Mouse (Mus musculus): Measurements from ENCODE around the gene Cldn13. TPM values are rescaled to one million over a fixed set of nuclear protein-coding genes. Genes with fewer than 3 reads are reported as not detected.

The Cldn13 gene
- total RNA-seq, 2 experiments from 2014 or later = 370 to 793 TPM

DNA sequence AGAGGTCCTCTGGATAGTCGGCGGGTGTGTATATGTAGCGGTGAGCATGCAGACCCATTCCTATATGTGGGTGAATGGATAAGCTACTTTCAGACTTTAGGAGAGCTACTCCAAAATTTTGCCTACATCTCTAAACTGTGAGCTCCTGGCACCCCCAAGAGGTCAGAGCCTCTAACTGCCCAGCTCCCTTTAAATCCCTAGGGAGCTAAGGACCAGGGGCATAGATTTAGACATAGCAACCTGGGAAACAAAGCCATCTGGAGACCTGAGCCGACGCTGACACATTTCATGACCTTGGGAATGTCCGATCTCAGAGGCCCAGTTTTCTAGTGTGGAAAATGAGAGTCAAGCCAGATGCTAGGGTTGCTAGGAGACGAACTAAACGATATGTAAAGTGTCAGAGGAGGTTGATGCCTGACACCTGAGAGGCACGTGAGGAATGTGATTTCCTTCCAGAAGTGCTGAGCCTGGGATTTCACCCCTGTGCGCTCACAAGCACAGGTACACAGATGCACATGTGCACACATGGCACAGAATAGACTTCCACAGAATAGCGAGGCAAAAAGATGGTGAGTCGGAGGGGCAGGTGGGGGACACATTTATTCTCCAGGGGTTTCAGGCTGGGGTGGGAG is 14.2 kb downstream of the Cldn13 start:
- ATAC-seq (replicated peaks; ENCODE audit: low FRiP score, poor library complexity, severe bottlenecking) = no peak

DNA sequence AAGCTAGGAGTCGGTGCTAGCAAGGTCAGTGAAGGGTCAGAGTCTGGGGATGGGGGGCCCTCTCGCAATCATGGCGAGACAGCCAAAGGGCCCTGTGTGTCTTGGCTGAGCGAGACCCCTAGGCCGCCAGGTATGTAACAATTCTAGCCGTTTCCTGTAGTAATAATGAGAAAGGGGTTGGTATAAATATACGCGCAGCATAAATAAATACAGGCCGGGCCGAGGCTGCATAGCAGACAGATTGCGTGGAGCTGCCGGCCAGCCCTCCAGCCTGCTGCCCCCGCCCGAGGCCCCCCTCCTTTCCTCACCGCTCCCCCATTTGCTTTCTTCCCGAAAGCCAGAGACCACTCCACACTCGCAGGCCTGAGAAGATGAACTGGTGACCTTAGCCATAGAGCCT is 17.7 kb downstream of the Cldn13 start:
- ATAC-seq (replicated peaks; ENCODE audit: low FRiP score, poor library complexity, severe bottlenecking) = no peak

DNA sequence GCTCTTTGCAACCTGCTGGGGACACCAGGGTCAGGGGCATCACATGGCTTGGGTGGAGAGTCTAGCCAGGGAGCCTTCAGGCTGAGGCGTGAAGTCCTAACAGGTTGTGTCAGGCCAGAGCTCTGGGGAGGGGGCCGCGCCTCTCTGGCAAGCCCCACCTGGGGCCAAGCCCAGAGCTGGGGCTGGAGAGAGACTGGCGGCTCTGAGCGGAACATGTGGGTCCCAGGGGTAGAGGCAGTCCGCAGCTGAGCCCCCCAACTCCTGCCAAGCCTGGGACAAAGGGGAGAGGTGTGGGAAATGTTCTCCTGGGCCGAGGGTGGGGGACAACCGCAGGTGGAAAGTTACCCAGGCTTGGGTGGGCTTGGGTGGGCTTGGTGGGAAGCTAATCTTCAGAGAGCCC is 18.4 kb downstream of the Cldn13 start:
- ATAC-seq (replicated peaks; ENCODE audit: low FRiP score, poor library complexity, severe bottlenecking) = no peak

DNA sequence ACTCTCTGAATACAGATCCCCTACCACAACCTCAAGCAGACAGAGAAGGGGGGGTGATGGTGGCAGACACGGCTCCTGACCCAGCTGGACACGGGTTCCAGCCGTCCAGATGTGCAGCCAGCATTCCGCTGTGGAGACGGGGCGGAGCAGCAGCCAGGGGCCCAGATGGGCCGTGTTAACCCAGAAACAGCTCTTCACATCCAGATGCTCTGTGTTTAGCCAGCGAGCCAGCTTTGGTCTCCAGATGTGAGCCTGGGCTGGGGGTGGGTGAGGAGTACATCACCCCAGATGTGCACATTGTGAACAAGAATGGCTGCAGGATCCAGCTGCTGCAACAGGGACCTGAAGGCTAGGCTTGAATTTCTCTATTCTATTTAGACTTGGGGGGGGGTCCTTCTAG is 20.0 kb downstream of the Cldn13 start:
- no peak for ATAC-seq (replicated peaks; ENCODE audit: low FRiP score, poor library complexity, severe bottlenecking)

DNA sequence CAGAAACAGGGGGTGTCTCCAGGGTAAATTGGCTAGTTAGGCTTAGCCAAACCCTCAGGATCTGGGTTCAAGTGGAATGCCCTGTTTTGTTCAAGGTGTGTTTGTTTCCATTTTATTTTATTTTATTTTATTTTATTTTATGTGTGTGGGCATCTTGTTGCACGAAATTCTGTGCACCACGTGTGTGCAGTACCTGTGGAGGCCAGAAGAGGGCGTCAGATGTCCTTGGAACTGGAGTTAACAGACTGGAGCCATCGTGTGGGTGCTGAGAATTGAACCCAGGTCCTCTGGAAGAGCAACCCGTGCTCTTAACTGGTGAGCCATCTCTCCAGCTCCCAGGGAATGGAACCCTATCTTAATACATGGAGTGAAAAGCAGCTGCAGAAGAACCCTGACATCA is 22.6 kb downstream of the Cldn13 start:
- ATAC-seq (replicated peaks; ENCODE audit: low FRiP score, poor library complexity, severe bottlenecking) = no peak

DNA sequence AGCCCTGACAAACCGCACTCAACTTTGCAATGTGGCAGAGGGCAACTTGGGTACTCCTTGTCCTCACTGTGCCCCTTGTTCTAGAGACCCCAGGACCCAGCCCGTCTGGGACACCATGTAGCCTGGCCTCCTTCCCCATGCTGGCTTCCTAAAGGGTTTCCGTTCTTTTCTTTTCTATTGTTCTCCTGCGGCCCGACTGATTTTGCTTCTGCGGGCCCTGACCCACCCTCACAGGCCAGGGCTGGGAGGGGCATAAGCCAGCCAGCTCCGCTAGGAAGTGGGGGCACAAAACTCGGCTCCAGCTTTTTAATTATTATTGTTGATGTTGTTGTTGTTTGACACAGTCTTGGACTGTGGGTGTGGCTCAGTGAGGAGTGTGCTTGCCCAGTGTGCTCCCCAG is 23.8 kb downstream of the Cldn13 start:
- ATAC-seq (replicated peaks; ENCODE audit: low FRiP score, poor library complexity, severe bottlenecking) = no peak

DNA sequence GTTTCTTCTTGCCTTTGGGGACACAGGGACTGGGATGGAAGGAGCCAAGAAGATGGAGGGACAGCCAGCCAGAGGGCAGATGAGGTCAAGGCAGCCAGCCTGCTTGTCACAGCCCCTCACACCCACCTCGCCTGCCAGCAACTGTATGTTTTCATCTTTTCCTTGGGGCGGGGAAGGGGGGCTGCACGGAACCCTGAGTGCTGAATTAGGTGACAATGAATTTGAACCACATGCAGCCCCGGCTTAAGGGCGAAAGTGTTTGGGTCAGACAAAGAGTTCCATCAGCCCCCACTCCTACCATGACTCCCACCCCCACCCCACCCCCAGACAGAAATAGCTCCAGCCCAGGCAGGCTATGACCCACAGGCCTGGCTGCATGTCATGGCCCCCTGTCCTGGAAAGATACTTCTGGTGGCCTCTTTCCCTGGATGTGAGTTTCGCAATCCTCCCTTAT is 24.7 kb downstream of the Cldn13 start:
- no peak for ATAC-seq (replicated peaks; ENCODE audit: low FRiP score, poor library complexity, severe bottlenecking)

DNA sequence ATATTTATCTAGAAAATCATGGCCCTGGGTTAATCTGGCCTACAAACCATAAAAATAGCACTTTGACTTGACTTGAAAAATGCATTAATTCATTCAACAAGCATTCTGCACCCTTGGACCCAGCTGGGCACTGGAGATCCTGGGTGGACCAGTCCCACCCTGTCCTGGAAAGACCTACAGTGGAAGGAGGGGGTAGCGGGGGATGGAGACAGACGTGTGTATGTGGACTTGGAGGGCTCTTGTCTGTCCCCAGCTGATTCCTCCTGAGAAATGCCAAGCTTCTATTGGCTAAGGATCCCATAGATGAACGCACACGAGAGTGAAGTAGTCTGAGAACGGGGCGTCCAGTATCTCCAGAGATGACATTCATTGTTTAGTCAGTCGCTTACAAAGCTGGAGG is 26.8 kb downstream of the Cldn13 start:
- ATAC-seq (replicated peaks; ENCODE audit: low FRiP score, poor library complexity, severe bottlenecking) = no peak

DNA sequence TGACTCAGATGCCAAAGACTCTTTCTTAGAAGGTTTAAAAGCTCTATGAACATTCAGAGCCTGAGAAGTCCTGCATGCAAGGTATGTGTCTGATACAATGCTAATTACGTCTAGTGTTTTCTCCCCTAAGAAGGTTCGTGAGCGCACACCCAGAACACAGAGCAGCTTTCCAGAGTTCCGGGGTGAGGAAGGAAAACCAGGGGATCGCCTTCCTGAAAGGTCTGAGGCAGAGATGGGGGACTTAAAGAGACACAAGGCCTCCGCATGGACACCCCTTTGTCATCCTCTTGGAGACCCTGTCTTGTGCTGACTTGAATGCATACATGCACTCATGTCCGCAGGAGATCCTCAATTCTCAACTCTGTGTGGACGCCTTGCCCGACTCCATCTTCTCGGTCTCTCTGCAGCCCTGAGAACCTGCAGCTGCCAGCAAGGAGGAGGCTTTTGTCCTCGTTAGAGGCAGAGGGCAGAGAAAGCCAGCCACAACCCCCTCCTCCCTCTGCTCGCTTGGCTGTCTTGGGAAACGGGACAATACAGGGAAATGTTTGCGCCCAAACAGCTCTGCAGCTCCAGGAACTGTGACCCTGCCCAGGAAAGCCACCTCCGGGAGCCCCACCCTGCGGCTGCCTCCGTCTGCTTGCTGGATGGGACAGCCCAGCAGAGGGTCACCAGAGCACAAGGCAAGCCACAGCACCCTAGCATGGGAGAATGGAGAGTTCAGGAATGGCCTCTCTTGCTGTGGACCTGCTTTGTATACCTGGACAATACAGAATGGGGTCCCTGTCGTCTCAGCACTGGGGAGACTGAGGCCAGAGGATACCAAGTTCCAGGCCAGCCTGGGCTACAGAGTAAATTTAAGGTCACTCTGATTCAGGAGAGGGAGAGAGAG is 27.6 kb downstream of the Cldn13 start:
- ATAC-seq (replicated peaks; ENCODE audit: low FRiP score, poor library complexity, severe bottlenecking) = no peak

DNA sequence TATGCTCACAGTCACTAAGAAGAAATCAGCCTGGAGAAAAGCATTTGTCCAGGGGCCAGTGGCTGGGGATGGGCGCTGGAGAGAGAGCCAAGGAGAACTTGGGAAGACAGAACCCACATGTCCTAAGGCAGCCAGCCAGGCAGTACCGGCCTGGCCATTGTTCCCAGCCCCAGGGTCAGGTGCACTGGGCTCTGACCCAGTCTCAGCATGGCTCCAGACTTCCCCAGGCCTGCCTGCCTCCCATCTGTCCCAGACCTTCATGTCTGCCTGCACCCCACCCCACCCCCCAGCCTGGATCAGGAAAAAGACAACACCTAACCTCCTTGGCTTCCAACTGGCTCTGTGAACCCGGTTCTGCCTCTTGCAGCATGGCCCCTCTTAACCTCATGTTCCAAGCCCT is 32.2 kb downstream of the Cldn13 start:
- ATAC-seq (replicated peaks; ENCODE audit: low FRiP score, poor library complexity, severe bottlenecking) = no peak

DNA sequence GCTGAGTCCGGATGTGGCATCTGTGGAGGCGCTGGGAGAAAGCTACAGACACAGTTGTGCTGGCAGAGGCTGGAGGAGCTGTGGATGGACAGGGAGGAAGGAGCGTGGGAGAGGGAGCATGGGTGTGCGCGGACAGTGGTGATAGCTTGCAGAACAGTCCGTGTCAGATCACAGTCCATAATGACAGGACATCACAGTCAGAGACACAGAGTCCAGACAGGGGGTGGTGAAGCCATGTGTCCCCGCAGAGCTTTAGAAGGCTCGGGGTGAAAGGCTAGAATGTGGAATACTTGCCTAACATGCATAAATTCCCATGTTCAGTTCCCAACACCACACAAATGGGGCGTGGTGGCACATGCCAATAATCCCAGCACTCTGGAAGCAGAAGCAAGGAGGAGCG is 38.5 kb downstream of the Cldn13 start:
- ATAC-seq (replicated peaks; ENCODE audit: low FRiP score, poor library complexity, severe bottlenecking) = no peak

DNA sequence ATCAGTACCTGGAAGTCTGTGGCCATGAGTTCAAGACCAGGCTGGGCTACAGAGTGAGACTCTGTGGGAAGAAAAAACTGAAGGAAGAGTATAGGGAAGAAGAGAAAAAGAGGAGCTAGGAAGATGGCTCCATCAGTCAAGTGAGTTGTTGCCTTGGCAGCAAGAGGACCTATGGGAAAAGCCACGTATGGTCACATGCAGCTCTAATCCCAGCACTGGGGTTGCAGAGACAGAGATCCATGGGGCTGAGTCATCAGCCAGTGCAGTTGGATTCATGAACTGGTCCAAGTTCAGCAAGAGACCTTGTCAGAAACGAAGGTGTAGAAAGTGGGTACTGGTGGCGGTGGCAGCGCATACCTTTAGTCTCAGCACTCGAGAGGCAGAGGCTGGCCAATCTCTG is 40.1 kb downstream of the Cldn13 start:
- ATAC-seq (replicated peaks; ENCODE audit: low FRiP score, poor library complexity, severe bottlenecking) = no peak

DNA sequence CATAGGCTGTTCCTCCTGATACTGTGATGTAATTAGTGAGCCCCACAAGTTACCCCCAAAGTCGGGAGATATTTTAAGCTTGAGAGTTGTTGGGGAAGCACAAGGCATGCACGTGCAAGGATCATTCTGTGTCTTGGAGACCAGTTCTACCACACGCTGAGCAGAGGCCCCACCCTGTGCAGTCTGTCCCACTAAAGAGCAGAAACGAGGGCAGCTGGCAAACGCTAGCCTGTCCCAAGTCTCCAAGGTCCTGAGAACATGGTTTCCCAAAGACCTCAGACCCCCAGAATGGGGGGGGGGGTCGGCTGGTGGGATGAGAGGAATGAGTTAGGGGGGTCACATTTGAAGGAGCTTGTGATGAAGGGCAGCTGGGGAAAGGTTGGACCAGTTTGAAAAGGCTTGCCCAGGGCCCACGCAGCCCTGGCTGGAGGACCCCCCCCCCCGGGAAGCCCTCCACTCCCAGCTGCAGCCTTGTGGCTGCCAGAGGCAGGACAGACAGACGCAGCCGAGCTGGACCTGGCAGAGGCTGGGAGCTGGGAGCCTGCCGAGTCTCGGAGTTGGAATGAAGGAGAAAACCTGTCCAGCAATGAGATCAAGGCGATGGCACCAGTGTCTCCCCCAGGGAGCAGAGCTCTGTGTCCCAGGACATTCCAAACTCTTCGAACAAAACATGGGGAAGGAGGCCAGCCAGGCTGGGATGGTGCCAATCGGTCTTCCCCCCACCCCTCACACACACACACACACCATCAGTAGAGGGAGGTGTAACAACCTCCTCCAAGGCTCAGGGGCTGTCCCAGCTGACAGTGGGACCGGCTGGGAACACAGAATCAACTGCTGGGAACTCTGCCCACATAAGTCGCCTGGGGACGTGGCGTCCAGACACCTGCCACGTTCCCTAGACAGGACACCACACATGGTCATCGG is 41.1 kb downstream of the Cldn13 start:
- no peak for ATAC-seq (replicated peaks; ENCODE audit: low FRiP score, poor library complexity, severe bottlenecking)

DNA sequence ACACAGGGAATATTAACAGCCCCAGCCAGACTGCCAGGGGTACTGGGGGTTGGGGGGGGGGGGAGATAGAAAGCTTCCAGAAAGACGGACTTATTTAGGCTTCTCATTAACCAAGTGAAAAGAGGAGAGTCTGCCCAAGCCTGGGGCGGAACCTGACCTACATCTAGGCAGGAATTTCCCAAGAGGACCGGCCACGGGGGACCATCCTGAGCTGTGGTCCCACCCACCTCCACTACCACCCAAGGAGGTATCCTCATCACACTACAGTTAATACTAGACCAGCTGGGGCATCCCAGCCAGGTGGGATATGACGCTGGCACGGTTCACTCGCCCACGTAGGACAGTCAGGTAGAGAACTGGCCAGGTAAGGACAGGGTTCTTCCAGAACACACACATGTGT is 42.3 kb downstream of the Cldn13 start:
- ATAC-seq (replicated peaks; ENCODE audit: low FRiP score, poor library complexity, severe bottlenecking) = no peak

DNA sequence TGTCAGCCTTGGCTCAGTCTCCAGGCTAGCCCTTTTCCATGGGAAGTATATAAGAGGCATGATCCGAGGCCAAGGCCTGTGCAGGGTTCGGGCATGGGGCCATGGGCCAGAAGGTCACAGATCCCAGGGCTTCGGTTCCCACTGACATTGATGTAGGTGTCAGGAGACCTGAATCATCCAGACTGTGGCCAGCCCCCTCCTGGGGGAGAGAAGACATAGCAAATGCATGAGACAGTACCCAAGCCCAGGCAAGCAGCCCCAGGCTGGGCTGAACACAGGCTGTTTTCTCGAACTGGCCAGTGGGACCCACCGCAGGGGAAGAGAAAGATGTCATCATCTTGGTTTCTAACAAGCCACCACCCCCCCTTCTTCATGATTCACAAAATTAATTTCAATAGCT is 42.7 kb downstream of the Cldn13 start:
- ATAC-seq (replicated peaks; ENCODE audit: low FRiP score, poor library complexity, severe bottlenecking) = no peak

DNA sequence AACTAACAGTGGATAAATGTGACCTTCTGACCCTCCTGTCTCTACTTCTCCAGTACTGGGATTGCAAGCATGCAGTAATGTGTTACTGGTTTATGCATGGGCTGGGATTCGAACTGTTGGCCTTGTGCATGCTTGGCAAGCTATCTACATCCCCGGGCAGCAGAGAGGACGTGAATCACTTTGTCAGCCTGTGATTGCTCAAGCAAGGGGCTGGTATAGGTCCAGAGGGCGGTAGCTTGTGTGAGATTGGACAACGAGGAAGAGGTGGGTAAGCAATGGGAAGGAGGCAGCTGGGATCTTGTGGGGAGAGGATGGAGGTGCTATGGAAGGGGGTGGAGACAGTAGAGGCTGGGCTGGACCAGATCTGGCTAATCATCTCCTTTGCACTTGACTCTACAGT is 46.8 kb downstream of the Cldn13 start:
- no peak for ATAC-seq (replicated peaks; ENCODE audit: low FRiP score, poor library complexity, severe bottlenecking)

DNA sequence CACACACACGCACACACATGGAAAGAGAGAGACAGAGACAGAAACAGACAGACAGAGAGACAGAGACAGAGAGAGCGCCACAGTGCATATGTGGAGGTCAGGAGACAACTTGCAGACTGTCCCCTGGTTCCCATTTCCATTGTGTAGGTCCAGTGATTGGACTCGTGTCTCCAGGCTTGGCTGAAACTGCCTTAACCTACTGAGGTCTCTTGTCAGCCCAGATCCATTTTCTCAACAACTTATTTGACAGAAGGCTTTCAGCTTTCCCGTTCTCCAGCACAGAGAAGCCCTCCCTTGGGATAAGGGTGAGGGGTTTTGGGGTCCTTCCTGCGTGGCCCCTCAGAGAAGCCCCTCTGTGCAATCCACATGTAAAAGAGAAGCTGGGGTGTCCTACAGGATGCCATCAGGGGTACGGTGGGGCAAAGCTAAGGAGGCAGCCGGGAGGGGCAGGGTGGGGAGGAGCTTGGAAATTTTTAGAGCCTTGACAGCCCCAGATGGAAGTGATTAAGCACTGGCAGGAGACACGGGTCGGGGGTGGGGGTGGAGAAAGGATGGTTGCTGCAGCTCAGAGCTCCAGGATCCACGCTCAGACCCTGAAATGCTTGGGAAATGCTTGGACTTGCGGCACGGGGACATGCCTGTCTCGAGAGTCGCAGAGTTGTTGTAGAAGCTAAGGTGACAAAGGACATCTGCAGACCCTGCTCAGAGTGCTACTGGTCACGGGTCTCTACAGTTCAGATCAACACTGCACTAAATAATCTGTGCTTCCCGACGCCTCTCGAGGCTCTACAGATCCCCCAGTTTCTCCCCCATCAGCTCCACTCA is 47.8 kb downstream of the Cldn13 start:
- no peak for ATAC-seq (replicated peaks; ENCODE audit: low FRiP score, poor library complexity, severe bottlenecking)

DNA sequence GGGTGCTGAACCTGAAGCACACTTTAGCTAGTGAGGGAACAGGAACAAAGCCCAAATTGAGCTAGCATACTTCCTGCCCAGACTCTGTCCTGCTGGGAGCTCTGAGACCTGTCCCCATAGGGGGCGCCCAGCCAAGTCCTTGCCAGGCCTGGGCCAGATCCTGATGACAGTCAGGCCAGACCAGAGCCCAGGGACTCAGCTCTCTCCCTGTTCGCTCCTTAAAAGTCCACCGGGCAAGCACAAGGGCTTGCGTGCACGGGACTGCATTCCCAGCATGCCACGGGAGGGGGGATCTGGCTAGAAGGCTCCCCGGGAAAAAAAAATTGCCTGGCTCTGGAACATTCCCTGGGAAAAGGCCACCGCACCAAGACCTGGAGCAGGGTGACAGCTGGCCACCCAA is 50.2 kb downstream of the Cldn13 start:
- no peak for ATAC-seq (replicated peaks; ENCODE audit: low FRiP score, poor library complexity, severe bottlenecking)

All from erythroid progenitor cell, adult 5-6 weeks (primary cell).